Mouse (Mus musculus): ENCODE data around the gene Gm42878. TPM values are rescaled to one million over a fixed set of nuclear protein-coding genes. Genes with fewer than 3 reads are reported as not detected.

The Gm42878 gene
- polyA plus RNA-seq (2012; rRNA removed): 0.13 TPM in 1 of 2 replicates, not detected in the other

DNA sequence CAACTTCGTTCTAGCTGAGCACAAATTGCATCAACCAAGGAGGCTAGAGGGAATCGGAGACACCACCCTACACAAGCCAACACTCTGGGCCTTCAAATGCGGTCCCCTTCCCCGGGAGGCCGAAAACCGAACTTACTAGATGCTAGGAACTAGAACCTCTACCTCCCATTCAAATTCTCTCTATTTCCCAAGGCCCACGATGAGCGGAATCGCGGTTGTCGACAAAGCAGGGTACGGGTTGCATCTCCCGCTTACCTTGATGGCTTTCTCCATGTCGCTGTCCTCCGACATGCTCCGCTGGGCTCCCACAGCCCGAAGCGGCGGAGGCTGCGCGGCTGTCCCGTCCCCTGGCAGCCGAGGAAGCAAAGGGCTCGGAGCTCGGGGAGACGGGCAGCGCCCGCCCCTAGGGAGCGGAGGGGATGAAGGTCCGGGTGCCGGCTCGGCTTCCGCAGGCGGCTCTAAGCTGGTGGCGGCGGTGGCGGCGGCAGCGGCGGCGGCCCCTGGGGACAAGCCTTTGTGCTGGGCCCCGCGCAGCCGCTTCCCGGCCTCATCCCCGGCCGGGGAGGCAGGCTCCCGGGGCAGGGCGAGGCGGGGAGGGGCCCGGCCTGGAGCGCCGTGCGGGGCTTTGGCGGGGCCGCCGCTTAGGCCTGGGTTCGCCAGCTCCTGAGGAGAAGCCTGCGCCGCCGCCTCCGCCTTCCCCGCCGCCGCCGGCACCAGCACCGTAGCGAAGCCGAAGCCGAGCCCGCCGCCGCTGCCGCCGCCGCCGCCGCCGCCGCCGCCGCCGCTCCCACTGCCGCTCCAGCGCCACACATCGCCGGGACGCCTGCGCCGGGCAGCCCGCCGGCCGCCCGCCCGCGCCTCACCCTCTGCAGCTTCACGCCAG lies at the start of gene Gm42878, which contains the start of gene Adam1a:
Gene Gm42878, minus strand, starts transcription at position 573 of the 883 bp plus-strand sequence.
Gene Adam1a, minus strand, starts transcription at position 573 of the 883 bp plus-strand sequence.
- H3K36me3 ChIP-seq (ENCODE audit: control insufficient read depth, insufficient read depth, low read length): no peaks in the 10 kb centered on the region
- H3K4me1 ChIP-seq (ENCODE audit: control insufficient read depth, insufficient read depth, low read length): peaks cover 13% of the 10 kb centered on the region
- WGBS: 2% methylated on average over 84 of the region's 97 CpGs
- peak within 1 kb of the TSS; percentile 68 for H3K27ac ChIP-seq (ENCODE audit: insufficient read depth, low read depth, low read length)
- TF ChIP-seq POLR2A (IDR thresholded peaks at IDR 0.05; ENCODE audit: low read depth, low read length) (no peak), CTCF (conservative IDR thresholded peaks at IDR 0.05; ENCODE audit: insufficient read depth, insufficient read length, low read depth, low read length) (no peak)
- peak; percentile 40 for DNase-seq
- no peaks in the 10 kb centered on the region for H3K27me3 ChIP-seq (replicated peaks; ENCODE audit: control insufficient read depth, insufficient read depth, low read length)
- peak within 1 kb of the TSS; percentile 66 for H3K4me3 ChIP-seq (ENCODE audit: insufficient read depth, low read depth, low read length)

DNA sequence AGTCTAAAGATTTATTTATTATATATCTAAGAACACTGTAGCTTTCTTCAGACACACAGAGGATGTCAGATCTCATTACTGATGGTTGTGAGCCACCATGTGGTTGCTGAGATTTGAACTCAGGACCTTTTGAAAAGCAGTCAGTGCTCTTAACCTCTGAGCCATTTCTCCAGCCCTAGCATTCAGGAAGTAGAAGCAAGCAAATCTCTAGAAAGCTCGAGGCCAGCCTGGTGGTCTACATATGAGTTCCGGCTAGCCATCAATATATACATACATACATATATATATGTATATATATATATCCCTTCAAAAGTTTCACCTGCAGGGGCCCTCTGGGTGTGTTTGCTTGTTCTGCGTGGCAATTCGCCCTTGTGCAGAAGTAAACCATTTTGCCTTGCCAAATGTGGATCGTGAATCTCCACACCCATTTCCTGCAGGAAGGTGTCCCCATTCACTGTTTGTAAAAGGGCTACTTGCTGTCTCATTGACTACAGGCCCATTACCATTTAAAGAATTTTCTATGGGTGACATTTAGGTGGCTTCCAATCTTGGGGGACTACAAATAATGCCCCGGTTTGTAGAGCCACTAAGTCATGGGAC lies 49.5 kb upstream of the Gm42878 start:
- WGBS: 72% methylated on average over 6 of the region's 6 CpGs
- DNase-seq: no peak
- Histone ChIP-seq H3K4me3 (ENCODE audit: insufficient read depth, low read depth, low read length) (no peak overlapping the region), H3K36me3 (ENCODE audit: control insufficient read depth, insufficient read depth, low read length) (no peaks in the 10 kb centered on the region), H3K27me3 (replicated peaks; ENCODE audit: control insufficient read depth, insufficient read depth, low read length) (no peaks in the 10 kb centered on the region), H3K4me1 (ENCODE audit: control insufficient read depth, insufficient read depth, low read length) (peaks cover 12% of the 10 kb centered on the region; the same call in 1 of the 2 replicates), H3K27ac (ENCODE audit: insufficient read depth, low read depth, low read length) (no peak overlapping the region)
- no peak for TF ChIP-seq CTCF (conservative IDR thresholded peaks at IDR 0.05; ENCODE audit: insufficient read depth, insufficient read length, low read depth, low read length)
- no peak for TF ChIP-seq POLR2A (IDR thresholded peaks at IDR 0.05; ENCODE audit: low read depth, low read length)

GRCm38 (mm10) chr5:121593451-121594401 lies 48.4 kb upstream of the Gm42878 start, which contains the start of gene Aldh2:
Gene Aldh2, minus strand, starts transcription at chr5:121593824.
- H3K4me1 ChIP-seq (ENCODE audit: control insufficient read depth, insufficient read depth, low read length): peaks cover 12% of the 10 kb centered on the region; the same call in 1 of the 2 replicates
- peak within 1 kb of the TSS; percentile 84 for H3K27ac ChIP-seq (ENCODE audit: insufficient read depth, low read depth, low read length)
- TF ChIP-seq CTCF (conservative IDR thresholded peaks at IDR 0.05; ENCODE audit: insufficient read depth, insufficient read length, low read depth, low read length): no peak
- peak; percentile 95 for TF ChIP-seq POLR2A (IDR thresholded peaks at IDR 0.05; ENCODE audit: low read depth, low read length)
- no peaks in the 10 kb centered on the region for H3K36me3 ChIP-seq (ENCODE audit: control insufficient read depth, insufficient read depth, low read length)
- no peaks in the 10 kb centered on the region for H3K27me3 ChIP-seq (replicated peaks; ENCODE audit: control insufficient read depth, insufficient read depth, low read length)
- peak; percentile 96 for DNase-seq
- 3% methylated on average over 47 of the region's 47 CpGs for WGBS
- peak within 1 kb of the TSS; percentile 73 for H3K4me3 ChIP-seq (ENCODE audit: insufficient read depth, low read depth, low read length)

GRCm38 (mm10) chr5:121592816-121593407 lies 47.6 kb upstream of the Gm42878 start:
- Histone ChIP-seq H3K27me3 (replicated peaks; ENCODE audit: control insufficient read depth, insufficient read depth, low read length) (no peaks in the 10 kb centered on the region), H3K27ac (ENCODE audit: insufficient read depth, low read depth, low read length) (peak overlapping the region; percentile 84), H3K4me1 (ENCODE audit: control insufficient read depth, insufficient read depth, low read length) (peaks cover 12% of the 10 kb centered on the region; the same call in 1 of the 2 replicates), H3K36me3 (ENCODE audit: control insufficient read depth, insufficient read depth, low read length) (no peaks in the 10 kb centered on the region), H3K4me3 (ENCODE audit: insufficient read depth, low read depth, low read length) (peak overlapping the region; percentile 73)
- 5% methylated on average over 33 of the region's 33 CpGs for WGBS
- no peak for TF ChIP-seq CTCF (conservative IDR thresholded peaks at IDR 0.05; ENCODE audit: insufficient read depth, insufficient read length, low read depth, low read length)
- DNase-seq: peak; percentile 27

DNA sequence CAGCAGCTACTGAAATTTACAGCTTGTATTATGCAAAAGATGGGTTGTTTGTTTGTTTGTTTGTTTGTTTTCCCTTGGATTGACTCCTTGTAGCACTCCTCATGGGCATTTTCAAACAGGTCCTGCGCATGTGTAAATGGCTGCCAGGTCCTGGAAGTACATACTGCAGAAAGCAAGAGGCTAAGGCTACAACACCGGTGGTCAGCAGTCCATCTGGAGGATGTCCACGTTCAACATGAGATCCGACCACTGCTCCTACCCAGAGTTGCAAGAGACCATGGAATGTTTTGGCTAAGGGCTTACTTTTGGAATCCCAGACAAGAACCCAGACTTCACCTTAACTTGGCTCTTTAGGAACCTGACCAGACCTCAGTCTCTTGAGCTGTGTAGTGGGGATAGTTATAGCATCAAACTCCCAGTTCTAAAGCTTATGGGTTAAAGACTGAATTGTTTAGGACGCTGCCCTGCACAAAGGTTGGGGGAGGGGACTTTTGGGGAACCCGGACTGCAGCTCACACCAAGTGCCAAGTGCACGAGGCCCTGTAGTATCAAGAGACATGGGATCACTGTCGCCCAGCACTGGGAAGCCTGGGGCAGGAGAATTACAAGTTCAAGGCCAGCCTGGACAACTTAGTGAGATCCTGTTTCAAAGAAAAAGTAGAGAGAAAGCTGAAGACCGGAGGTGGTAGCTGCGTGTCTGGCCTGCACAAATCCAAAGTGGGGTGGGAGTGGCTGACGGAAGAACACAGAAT lies 47.0 kb upstream of the Gm42878 start:
- 44% methylated on average over 11 of the region's 11 CpGs for WGBS
- Histone ChIP-seq H3K4me3 (ENCODE audit: insufficient read depth, low read depth, low read length) (peak overlapping the region; percentile 73), H3K36me3 (ENCODE audit: control insufficient read depth, insufficient read depth, low read length) (no peaks in the 10 kb centered on the region), H3K27me3 (replicated peaks; ENCODE audit: control insufficient read depth, insufficient read depth, low read length) (no peaks in the 10 kb centered on the region), H3K27ac (ENCODE audit: insufficient read depth, low read depth, low read length) (peak overlapping the region; percentile 9; the same call in 1 of the 2 replicates), H3K4me1 (ENCODE audit: control insufficient read depth, insufficient read depth, low read length) (peaks cover 12% of the 10 kb centered on the region; the same call in 1 of the 2 replicates)
- DNase-seq: peak; percentile 43
- TF ChIP-seq CTCF (conservative IDR thresholded peaks at IDR 0.05; ENCODE audit: insufficient read depth, insufficient read length, low read depth, low read length): no peak
